ENCODE assay signal across 8 mouse cellular contexts in the genomic region with DNA sequence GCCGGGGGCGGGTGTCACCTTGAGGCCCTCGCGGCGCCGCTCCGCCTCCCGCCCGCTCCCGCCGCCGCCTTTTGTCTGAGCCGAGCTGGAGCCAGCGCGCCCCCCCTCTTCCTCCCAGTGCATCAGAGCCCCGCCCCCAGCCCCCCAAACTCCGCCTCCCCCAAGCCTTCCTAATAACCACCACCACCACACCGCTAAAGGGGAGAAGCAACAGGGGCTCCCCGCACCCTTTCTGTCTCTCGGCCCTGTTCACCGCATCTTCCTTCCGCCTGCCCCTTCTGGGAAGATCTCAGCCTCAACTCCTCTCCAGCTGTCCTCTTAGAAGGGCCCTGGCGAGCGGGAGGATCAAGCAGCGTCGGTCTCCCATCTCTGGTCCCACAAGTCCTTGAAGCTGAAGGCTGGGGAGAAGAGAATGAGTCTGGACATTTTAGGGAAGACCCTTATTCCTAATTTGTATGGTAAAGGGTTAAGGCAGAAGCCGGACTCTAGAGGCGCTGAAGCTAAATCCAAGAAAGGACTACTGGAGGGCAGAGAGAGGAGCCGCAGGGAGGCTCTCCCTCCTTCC. TPM values are rescaled to one million over a fixed set of nuclear protein-coding genes. Genes with fewer than 3 reads are reported as not detected.
DNase-seq lines count a peak whose midpoint lies in the region; ATAC-seq lines count a peak whose summit lies in the region.

A gene (minus strand): TSS at position 61 of the 565 bp plus-strand sequence.

- peak within 1 kb of the TSS; percentile 75 for H3K4me2 ChIP-seq in forebrain, embryonic 16.5 days (ENCODE audit: low read length)
- peak within 1 kb of the TSS; percentile 66 for H3K4me2 ChIP-seq in neural tube, embryonic 13.5 days

- H3K9ac ChIP-seq in forebrain, embryonic 16.5 days (replicated peaks; ENCODE audit: low read depth, low read length), result peak within 1 kb of the TSS; percentile 100
- H3K9ac ChIP-seq in neural tube, embryonic 13.5 days, result peak within 1 kb of the TSS; percentile 97

- H3K9me3 ChIP-seq in forebrain, embryonic 16.5 days (ENCODE audit: control insufficient read depth, low read length), result no peaks in the 10 kb centered on the region
- no peaks in the 10 kb centered on the region for H3K9me3 ChIP-seq in neural tube, embryonic 13.5 days

- peak within 1 kb of the TSS; percentile 90 for H3K4me3 ChIP-seq in forebrain, embryonic 16.5 days (replicated peaks; ENCODE audit: low read length)
- H3K4me3 ChIP-seq in neural tube, embryonic 13.5 days, result peak within 1 kb of the TSS; percentile 76

- H3K27ac ChIP-seq in forebrain, embryonic 16.5 days (ENCODE audit: low read length), result peak within 1 kb of the TSS; percentile 91
- peak within 1 kb of the TSS; percentile 93 for H3K27ac ChIP-seq in neural tube, embryonic 13.5 days (replicated peaks)

- peak; percentile 64 for ATAC-seq in forebrain, embryonic 16.5 days
- ATAC-seq in neural tube, embryonic 13.5 days (ENCODE audit: low read depth), result peak; percentile 48

- H3K36me3 ChIP-seq in forebrain, embryonic 16.5 days (ENCODE audit: control insufficient read depth, insufficient read depth), result peaks cover 10% of the 10 kb centered on the region
- H3K36me3 ChIP-seq in neural tube, embryonic 13.5 days, result peaks cover 18% of the 10 kb centered on the region

- H3K4me1 ChIP-seq in forebrain, embryonic 16.5 days (replicated peaks; ENCODE audit: control insufficient read depth, insufficient read depth, low read length), result peaks cover 32% of the 10 kb centered on the region
- peaks cover 52% of the 10 kb centered on the region for H3K4me1 ChIP-seq in neural tube, embryonic 13.5 days (replicated peaks)

- peak; percentile 64 to 75 for DNase-seq in left cerebral cortex, adult 18-20 months (ENCODE audit: low spot score in 2 of 2)
- no peak for DNase-seq in left cerebral cortex, adult 9 months (ENCODE audit: low spot score in 2 of 2)
- peak; percentile 82 to 87 for DNase-seq in cerebellum, adult 18-20 months
- peak; percentile 69 to 71 for DNase-seq in left cerebral cortex, postnatal 25 days (ENCODE audit: low spot score in 2 of 2)
- no peak for DNase-seq in gastrocnemius, postnatal 10 days
- no peak for DNase-seq in c-Kit-positive CD71-positive TER-119-positive erythroid progenitor cells, embryonic 14.5 days (ENCODE audit: low spot score)

- peaks cover 10% of the 10 kb centered on the region; the same call in 1 of the 2 replicates for H3K27me3 ChIP-seq in forebrain, embryonic 16.5 days (replicated peaks; ENCODE audit: control insufficient read depth, insufficient read depth, low read length)
- peaks cover 51% of the 10 kb centered on the region for H3K27me3 ChIP-seq in neural tube, embryonic 13.5 days

- WGBS in forebrain, embryonic 16.5 days, result under 1% methylated on average over 20 of the region's 29 CpGs
- WGBS in neural tube, embryonic 13.5 days, result 1% methylated on average over 17 of the region's 29 CpGs

- intact Hi-C loops in left cerebral cortex, postnatal 25 days (cut with DNase I), result loop anchor here (2.0 kb wide), 2 partner anchors 19 to 23 kb away; a partner anchor contains a TSS

RNA-seq across cellular contexts. Expression of the gene that starts here (rescaled TPM):
- 100 to 1,000 TPM; 129 to 136 TPM for total RNA-seq in left cerebral cortex, adult 18-20 months (2021)
- 37.4 and 41.3 TPM in 2 replicates for polyA plus RNA-seq in forebrain, embryonic 16.5 days (2015; fragmentation: Nextera tagmentation; extraction: Ambion mirVana)
- total RNA-seq in left cerebral cortex, postnatal 25 days (2021), result 100 to 1,000 TPM; 118 to 128 TPM
- 19.4 and 22.6 TPM in 2 replicates for polyA plus RNA-seq in neural tube, embryonic 13.5 days (2015; fragmentation: Nextera tagmentation; extraction: Ambion mirVana)
- total RNA-seq in gastrocnemius, postnatal 10 days (2021), result under 1 TPM; 0.09 to 0.36 TPM

Comparison
In these comparisons a context has a peak if more than half of its experiments do, and no peak if none do; other contexts are left out.
1. RNA of the gene that starts here (total RNA-seq): 129 to 136 TPM in left cerebral cortex, adult 18-20 months and 118 to 128 TPM in left cerebral cortex, postnatal 25 days; 0.09 to 0.36 TPM in gastrocnemius, postnatal 10 days; every median in the first group is over 10 times any median in the second.
2. DNase-seq: peak in left cerebral cortex, adult 18-20 months (2 of 2), cerebellum, adult 18-20 months (2 of 2) and left cerebral cortex, postnatal 25 days (2 of 2); none in left cerebral cortex, adult 9 months (0 of 2), gastrocnemius, postnatal 10 days (single experiment) and c-Kit-positive CD71-positive TER-119-positive erythroid progenitor cells, embryonic 14.5 days (single experiment).